Mouse (Mus musculus): ENCODE results near the gene Tenm3.

DNA sequence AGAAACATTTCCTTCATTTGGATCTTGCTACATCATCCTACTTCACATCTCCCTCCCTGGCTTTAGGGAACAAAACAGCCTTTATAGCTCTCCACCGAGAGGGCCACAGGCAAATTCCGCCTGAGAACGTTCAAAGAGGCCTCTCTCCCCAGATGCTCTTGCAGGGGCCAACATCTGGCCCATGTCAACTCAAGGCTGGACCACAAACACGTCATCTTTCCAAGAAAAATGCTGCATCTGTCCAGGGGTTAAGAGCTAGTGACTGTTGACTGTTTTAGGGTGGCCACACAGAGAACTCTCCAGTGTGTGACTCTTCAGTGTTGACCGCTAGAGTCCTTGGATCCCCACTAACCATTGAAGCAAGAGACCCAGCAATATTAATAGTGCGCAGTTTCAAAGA, 139.3 kb downstream of the Tenm3 start:
- TF ChIP-seq POLR2A (IDR thresholded peaks at IDR 0.05; ENCODE audit: low read depth, low read length) = no peak
- no peak for TF ChIP-seq NELFE (IDR thresholded peaks at IDR 0.05; ENCODE audit: low read depth, low read length)
- TF ChIP-seq CTCF (conservative IDR thresholded peaks at IDR 0.05 in 1 of 2, IDR thresholded peaks at IDR 0.05 in 1 of 2; ENCODE audit: low read depth in 2 of 2, low read length in 2 of 2) = no peak
- no peak for TF ChIP-seq GABPA (IDR thresholded peaks at IDR 0.05; ENCODE audit: insufficient replicate concordance, low read depth, low read length)
- TF ChIP-seq MAX (IDR thresholded peaks at IDR 0.05; ENCODE audit: low read length) = no peak
- TF ChIP-seq E2F4 (IDR thresholded peaks at IDR 0.05; ENCODE audit: insufficient replicate concordance, low read depth, low read length) = no peak

Data from CH12.LX (cell line).